Mouse (Mus musculus) intestine, postnatal 0 days (tissue): ENCODE data around the gene Olfr555. TPM values are rescaled to one million over a fixed set of nuclear protein-coding genes. Genes with fewer than 3 reads are reported as not detected.
"Not testable (repeated sequence)": the region's sequence is repeated elsewhere in the genome, so short reads cannot be mapped to it uniquely, and the experiment has no call there.

Experiments used
- ATAC-seq: fragments of 200-750 bp; cut with Nextera tagmentation; 2 replicates; pipeline ENCODE4 v1.8.0; 2017; ENCODE audit warnings: mild to moderate bottlenecking, moderate TSS enrichment, moderate library complexity
- H3K27ac ChIP-seq: fragments of 300-500 bp; sonication (generic); 2 replicates; pipeline ENCODE4 v1.5.1; 2014; ENCODE audit warnings: mild to moderate bottlenecking, low read depth, low read length, moderate library complexity
- H3K27me3 ChIP-seq: fragments of 300-500 bp; sonication (generic); replicated peaks from 2 replicates; pipeline ENCODE4 v1.6.1; 2014; ENCODE audit warnings: low read length, mixed read lengths; ENCODE audit not compliant: control insufficient read depth, insufficient read depth
- H3K36me3 ChIP-seq: fragments of 300-500 bp; sonication (generic); 2 replicates; pipeline ENCODE4 v1.6.1; 2014; ENCODE audit warnings: mild to moderate bottlenecking, moderate library complexity; ENCODE audit not compliant: control insufficient read depth, insufficient read depth
- H3K4me1 ChIP-seq: fragments of 300-500 bp; sonication (generic); replicated peaks from 2 replicates; pipeline ENCODE4 v1.6.1; 2014; ENCODE audit warnings: antibody characterized with exemption, low read length, mixed read lengths; ENCODE audit not compliant: control insufficient read depth, insufficient read depth
- H3K4me2 ChIP-seq: fragments of 300-500 bp; sonication (generic); replicated peaks from 2 replicates; pipeline ENCODE4 v1.6.1; 2014; ENCODE audit warnings: low read depth, mild to moderate bottlenecking, moderate library complexity
- H3K4me3 ChIP-seq: fragments of 300-500 bp; sonication (generic); 2 replicates; pipeline ENCODE4 v1.5.1; 2014; ENCODE audit warnings: low read depth, low read length
- H3K9ac ChIP-seq: fragments of 300-500 bp; sonication (generic); 2 replicates; pipeline ENCODE4 v1.6.1; 2014; ENCODE audit warnings: mild to moderate bottlenecking, low read depth, low read length
- H3K9me3 ChIP-seq: fragments of 300-500 bp; sonication (generic); 2 replicates; pipeline ENCODE4 v1.6.1; 2016; ENCODE audit warnings: mixed run types; ENCODE audit not compliant: control insufficient read depth
- CTCF ChIP-seq: sonication (generic); IDR thresholded peaks from 2 replicates; pipeline ENCODE4 v1.5.1; 2016; ENCODE audit warnings: low read depth, mild to moderate bottlenecking, control low read depth, antibody characterized with exemption, moderate library complexity
- WGBS: fragments of 180-500 bp; shearing (Covaris S2); extraction: QIAGEN DNeasy Blood & Tissue Kit; methylation state at CpG from one replicate; pipeline ENCODE4 v1.1.7; 2014; 5-methylcytosine and 5-hydroxymethylcytosine counted together
- polyA plus RNA-seq: library from polyadenylated mRNA; unstranded; fragments of >200 nt; fragmentation: Nextera tagmentation; extraction: Ambion mirVana; gene quantifications from 2 replicates; pipeline ENCODE4 v1.2.1, GENCODE M21; 2015

The Olfr555 gene
- polyA plus RNA-seq, result not detected in 2 replicates

- no peak within 1 kb of the TSS for H3K9ac ChIP-seq
- ATAC-seq, result no peak
- H3K36me3 ChIP-seq, result no peaks in the 10 kb centered on the region
- H3K9me3 ChIP-seq, result no peaks in the 10 kb centered on the region
- WGBS, result 70% methylated on average over 1 of the region's 1 CpGs
- no peaks in the 10 kb centered on the region for H3K27me3 ChIP-seq
- H3K4me2 ChIP-seq, result no peak within 1 kb of the TSS
- TF ChIP-seq CTCF, result no peak
- H3K4me1 ChIP-seq, result no peaks in the 10 kb centered on the region
- no peak within 1 kb of the TSS for H3K27ac ChIP-seq
- no peak within 1 kb of the TSS for H3K4me3 ChIP-seq
Observed at GRCm38 (mm10) chr7:102658523-102658922, at the start of gene Olfr555. Olfr555 (plus strand) TSS chr7:102658823.

- no peak for TF ChIP-seq CTCF
- Histone ChIP-seq H3K9me3 (no peaks in the 10 kb centered on the region), H3K27me3 (no peaks in the 10 kb centered on the region), H3K27ac (no peak within 1 kb of the TSS), H3K4me3 (no peak within 1 kb of the TSS), H3K4me1 (no peaks in the 10 kb centered on the region), H3K9ac (no peak within 1 kb of the TSS), H3K4me2 (no peak within 1 kb of the TSS), H3K36me3 (no peaks in the 10 kb centered on the region)
- no peak for ATAC-seq
Observed at GRCm38 (mm10) chr7:102618118-102618517, 40.5 kb upstream of the Olfr555 start, which contains the start of gene Olfr553. Olfr553 (minus strand) TSS chr7:102618218.

GRCm38 (mm10) chr7:102619608-102620007 lies 39.0 kb upstream of the Olfr555 start:
- H3K9me3 ChIP-seq, result no peaks in the 10 kb centered on the region
- no peaks in the 10 kb centered on the region for H3K36me3 ChIP-seq
- H3K4me1 ChIP-seq, result no peaks in the 10 kb centered on the region
- no peak for ATAC-seq
- H3K4me3 ChIP-seq, result no peak overlapping the region
- no peak overlapping the region for H3K27ac ChIP-seq
- 42% methylated on average over 5 of the region's 5 CpGs for WGBS
- H3K27me3 ChIP-seq, result no peaks in the 10 kb centered on the region
- H3K4me2 ChIP-seq, result no peak overlapping the region
- H3K9ac ChIP-seq, result no peak overlapping the region
- no peak for TF ChIP-seq CTCF

- not testable (repeated sequence) for H3K27me3 ChIP-seq, H3K9ac ChIP-seq, H3K4me3 ChIP-seq, ATAC-seq, H3K4me1 ChIP-seq, H3K9me3 ChIP-seq, H3K27ac ChIP-seq, H3K4me2 ChIP-seq, H3K36me3 ChIP-seq
- 85% methylated on average over 15 of the region's 19 CpGs for WGBS
Observed at GRCm38 (mm10) chr7:102620368-102620767, 38.3 kb upstream of the Olfr555 start.

GRCm38 (mm10) chr7:102636665-102637064 lies 22.0 kb upstream of the Olfr555 start:
- WGBS, result 31% methylated on average over 3 of the region's 3 CpGs
- no peak overlapping the region for H3K27ac ChIP-seq
- H3K9me3 ChIP-seq, result no peaks in the 10 kb centered on the region
- H3K4me3 ChIP-seq, result no peak overlapping the region
- peak; percentile 75 for TF ChIP-seq CTCF
- H3K4me1 ChIP-seq, result no peaks in the 10 kb centered on the region
- no peak overlapping the region for H3K9ac ChIP-seq
- H3K4me2 ChIP-seq, result no peak overlapping the region
- no peaks in the 10 kb centered on the region for H3K36me3 ChIP-seq
- no peaks in the 10 kb centered on the region for H3K27me3 ChIP-seq
- ATAC-seq, result no peak

GRCm38 (mm10) chr7:102638132-102638531 lies 20.5 kb upstream of the Olfr555 start, which contains the start of gene Olfr554:
Olfr554 (plus strand) TSS chr7:102638432.
- ATAC-seq, result no peak
- no peaks in the 10 kb centered on the region for H3K27me3 ChIP-seq
- H3K9ac ChIP-seq, result no peak within 1 kb of the TSS
- no peak within 1 kb of the TSS for H3K4me2 ChIP-seq
- no peak within 1 kb of the TSS for H3K4me3 ChIP-seq
- WGBS, result 59% methylated on average over 1 of the region's 1 CpGs
- H3K36me3 ChIP-seq, result no peaks in the 10 kb centered on the region
- no peaks in the 10 kb centered on the region for H3K9me3 ChIP-seq
- no peaks in the 10 kb centered on the region for H3K4me1 ChIP-seq
- H3K27ac ChIP-seq, result no peak within 1 kb of the TSS
- TF ChIP-seq CTCF, result no peak

- H3K36me3 ChIP-seq, ATAC-seq: not testable (repeated sequence)
Observed at GRCm38 (mm10) chr7:102644945-102645344, 13.7 kb upstream of the Olfr555 start.

More at GRCm38 (mm10) chr7:102644945-102645344, 13.7 kb upstream of the Olfr555 start:
- H3K4me1 ChIP-seq, H3K27me3 ChIP-seq, H3K9me3 ChIP-seq, H3K9ac ChIP-seq, H3K4me2 ChIP-seq, H3K4me3 ChIP-seq, H3K27ac ChIP-seq: not testable (repeated sequence)
- 78% methylated on average over 3 of the region's 4 CpGs for WGBS
